Mouse (Mus musculus): ENCODE data around the gene 1700025G04Rik.

Gene 1700025G04Rik

GRCm38 (mm10) chr1:152053112-152053511, 36.8 kb downstream of the 1700025G04Rik start:
- TF ChIP-seq GATA4 (IDR thresholded peaks at IDR 0.05; ENCODE audit: insufficient replicate concordance, low read length): no peak

DNA sequence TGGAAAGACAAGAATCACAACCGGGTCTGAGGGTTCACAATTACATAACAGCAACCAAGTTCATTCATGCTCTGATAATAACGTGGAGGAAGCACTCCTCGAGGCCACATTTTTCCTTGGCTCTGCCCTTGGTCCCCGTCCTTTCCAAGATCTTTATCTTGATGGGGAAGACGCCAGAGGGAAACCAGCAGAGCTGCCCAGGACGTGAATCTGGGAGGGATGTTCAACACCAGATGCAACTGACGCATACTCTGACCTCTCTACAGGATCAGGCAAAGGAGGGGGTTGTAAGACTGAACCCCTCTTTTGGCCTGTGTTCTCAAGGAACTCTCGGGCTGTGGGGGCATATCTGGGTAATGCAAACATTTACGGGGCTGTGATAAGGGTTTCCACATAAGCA, 38.1 kb downstream of the 1700025G04Rik start:
- TF ChIP-seq GATA4 (IDR thresholded peaks at IDR 0.05; ENCODE audit: insufficient replicate concordance, low read length): peak; percentile 61; the same call in 1 of the 2 replicates

- no peak for TF ChIP-seq GATA4 (IDR thresholded peaks at IDR 0.05; ENCODE audit: insufficient replicate concordance, low read length)
Measured at GRCm38 (mm10) chr1:152050037-152050436, 39.9 kb downstream of the 1700025G04Rik start.

- TF ChIP-seq GATA4 (IDR thresholded peaks at IDR 0.05; ENCODE audit: insufficient replicate concordance, low read length): no peak
Measured at GRCm38 (mm10) chr1:152048291-152048690, 41.6 kb downstream of the 1700025G04Rik start.

DNA sequence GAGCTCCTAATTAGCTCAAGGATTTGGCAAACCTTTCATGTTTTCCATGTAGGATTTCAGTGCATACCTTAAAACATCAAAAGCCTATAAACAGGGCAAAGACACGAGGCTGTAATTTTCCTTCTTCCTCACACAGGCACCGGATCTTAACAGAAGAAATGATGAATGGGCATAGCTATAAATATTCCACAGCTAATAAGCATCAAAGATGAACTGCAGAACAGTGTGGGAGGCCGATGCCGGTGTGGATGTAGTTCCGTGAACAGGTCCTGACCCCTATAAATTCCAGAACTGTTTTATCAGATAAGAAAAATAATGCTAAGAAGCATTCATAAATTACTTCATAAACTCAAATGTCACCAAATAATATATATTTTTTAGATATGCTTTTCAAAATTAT, 42.5 kb downstream of the 1700025G04Rik start:
- no peak for TF ChIP-seq GATA4 (IDR thresholded peaks at IDR 0.05; ENCODE audit: insufficient replicate concordance, low read length)

DNA sequence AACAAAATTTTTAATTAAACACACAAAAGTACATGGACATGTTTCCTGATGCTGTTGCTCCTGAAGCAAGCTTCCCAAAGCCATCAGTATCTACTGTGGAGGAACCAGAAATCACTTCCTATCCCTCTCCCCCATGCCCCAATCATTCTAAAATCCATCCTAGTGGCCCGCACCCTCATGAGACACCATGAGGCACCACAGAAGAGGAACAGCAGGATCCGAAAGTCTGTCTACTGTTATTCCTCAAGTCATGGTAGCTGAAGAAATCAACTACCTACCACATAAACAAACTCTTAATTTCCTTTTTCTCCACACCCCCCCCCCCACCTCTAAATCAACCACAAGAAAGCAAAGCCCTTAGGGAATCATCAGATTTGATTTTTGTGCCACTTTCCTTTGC, 46.5 kb downstream of the 1700025G04Rik start:
- no peak for TF ChIP-seq GATA4 (IDR thresholded peaks at IDR 0.05; ENCODE audit: insufficient replicate concordance, low read length)

- no peak for TF ChIP-seq GATA4 (IDR thresholded peaks at IDR 0.05; ENCODE audit: insufficient replicate concordance, low read length)
Measured at GRCm38 (mm10) chr1:152042409-152042808, 47.5 kb downstream of the 1700025G04Rik start.

DNA sequence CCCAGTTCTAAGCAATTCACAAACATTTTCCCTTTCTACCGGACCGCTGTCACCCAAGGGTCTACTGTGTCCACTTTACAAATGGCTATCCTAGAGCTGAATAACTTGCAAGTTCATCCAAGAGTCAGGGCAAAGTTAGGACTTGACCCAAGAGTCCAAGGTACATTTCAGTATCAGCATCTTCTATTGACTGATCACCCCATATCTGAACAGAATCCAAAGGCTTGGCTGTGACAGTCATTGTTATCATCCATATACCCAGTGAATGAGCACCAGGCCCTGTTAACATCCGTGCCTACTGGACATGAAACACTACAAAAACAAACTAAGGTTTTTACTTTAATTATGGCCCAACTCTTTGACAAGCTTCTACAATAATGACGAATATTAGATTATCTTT, 48.9 kb downstream of the 1700025G04Rik start:
- no peak for TF ChIP-seq GATA4 (IDR thresholded peaks at IDR 0.05; ENCODE audit: insufficient replicate concordance, low read length)

DNA sequence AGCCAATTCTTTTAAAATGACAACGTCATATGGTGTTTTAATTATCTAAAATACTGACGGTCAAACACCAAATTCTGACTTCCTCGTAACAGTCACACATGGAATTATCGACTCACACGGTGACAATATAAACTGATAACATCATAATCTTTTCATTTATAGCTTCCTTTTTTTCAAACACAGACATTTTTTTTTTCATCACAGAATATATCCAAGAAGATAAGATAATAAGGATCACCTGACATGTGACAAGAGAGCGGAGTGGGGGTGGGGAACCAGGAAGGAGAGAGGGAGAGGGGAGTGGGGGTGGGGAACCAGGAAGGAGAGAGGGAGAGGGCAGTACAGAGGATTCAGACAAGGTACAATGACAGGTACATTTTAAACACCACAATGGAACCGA, 49.9 kb downstream of the 1700025G04Rik start:
- TF ChIP-seq GATA4 (IDR thresholded peaks at IDR 0.05; ENCODE audit: insufficient replicate concordance, low read length): no peak

GRCm38 (mm10) chr1:152039588-152039987, 50.3 kb downstream of the 1700025G04Rik start:
- TF ChIP-seq GATA4 (IDR thresholded peaks at IDR 0.05; ENCODE audit: insufficient replicate concordance, low read length): no peak

GRCm38 (mm10) chr1:152038086-152038485, 51.8 kb downstream of the 1700025G04Rik start:
- no peak for TF ChIP-seq GATA4 (IDR thresholded peaks at IDR 0.05; ENCODE audit: insufficient replicate concordance, low read length)

GRCm38 (mm10) chr1:152037589-152037988, 52.3 kb downstream of the 1700025G04Rik start:
- TF ChIP-seq GATA4 (IDR thresholded peaks at IDR 0.05; ENCODE audit: insufficient replicate concordance, low read length): no peak

- TF ChIP-seq GATA4 (IDR thresholded peaks at IDR 0.05; ENCODE audit: insufficient replicate concordance, low read length): no peak
Measured at GRCm38 (mm10) chr1:152034766-152035165, 55.2 kb downstream of the 1700025G04Rik start.

DNA sequence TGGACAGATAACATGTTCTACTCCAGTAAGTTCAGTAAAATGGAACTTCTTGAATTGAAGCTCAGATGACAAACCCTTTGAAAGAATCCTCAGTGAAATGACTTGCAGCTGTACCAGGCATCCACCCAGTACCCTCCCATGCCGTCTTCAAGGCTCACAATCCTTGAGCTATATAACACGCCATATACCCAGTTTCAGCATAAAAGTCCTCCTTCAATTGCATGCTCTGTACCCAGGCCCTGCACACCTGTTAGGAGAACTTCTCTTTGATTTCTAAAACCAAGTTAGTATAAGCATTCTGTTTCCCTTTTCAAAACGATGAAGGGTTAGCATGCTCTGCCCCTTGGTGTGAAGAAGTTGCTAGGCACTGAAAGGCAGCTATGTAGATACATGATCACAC, 56.2 kb downstream of the 1700025G04Rik start:
- no peak for TF ChIP-seq GATA4 (IDR thresholded peaks at IDR 0.05; ENCODE audit: insufficient replicate concordance, low read length)

- TF ChIP-seq GATA4 (IDR thresholded peaks at IDR 0.05; ENCODE audit: insufficient replicate concordance, low read length): no peak
Measured at GRCm38 (mm10) chr1:152032144-152032543, 57.8 kb downstream of the 1700025G04Rik start.

DNA sequence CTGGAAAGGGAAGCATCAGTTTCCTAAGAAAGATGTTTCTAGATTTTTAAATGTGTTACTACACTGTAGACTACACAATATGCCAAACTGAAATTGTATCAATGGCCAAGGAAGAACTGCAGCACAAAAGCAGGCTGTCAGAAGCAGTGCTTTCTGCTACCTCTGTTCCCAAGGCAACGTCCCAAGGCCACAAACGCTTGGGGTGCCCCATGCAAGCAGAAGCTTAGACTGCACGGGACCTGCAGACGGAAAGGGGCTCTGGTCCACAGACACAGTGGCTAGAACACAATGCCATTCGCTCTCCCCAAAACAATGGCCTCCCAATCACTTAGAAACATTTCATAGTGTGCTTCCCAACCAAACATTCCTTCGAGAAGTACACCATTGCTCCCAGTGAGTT, 59.4 kb downstream of the 1700025G04Rik start:
- no peak for TF ChIP-seq GATA4 (IDR thresholded peaks at IDR 0.05; ENCODE audit: insufficient replicate concordance, low read length)

DNA sequence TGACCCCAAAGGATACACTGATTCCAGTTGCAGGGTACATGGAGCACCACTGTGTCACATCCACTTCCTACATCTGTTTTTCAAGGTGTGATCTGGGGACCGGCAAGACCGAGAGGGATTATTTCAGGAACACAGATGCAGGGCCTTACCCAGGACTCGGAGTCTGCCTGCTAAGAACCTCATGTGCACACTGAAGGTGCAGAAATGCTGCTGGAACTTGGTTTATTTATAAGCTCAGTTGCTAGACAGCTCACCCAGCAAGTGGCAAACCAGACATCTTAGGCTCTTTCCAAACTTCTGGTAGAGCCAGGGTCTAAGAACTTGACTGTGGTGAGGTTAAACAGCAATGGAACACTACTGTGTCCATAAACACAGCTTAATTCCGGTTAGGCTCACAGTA, 61.2 kb downstream of the 1700025G04Rik start:
- TF ChIP-seq GATA4 (IDR thresholded peaks at IDR 0.05; ENCODE audit: insufficient replicate concordance, low read length): no peak

DNA sequence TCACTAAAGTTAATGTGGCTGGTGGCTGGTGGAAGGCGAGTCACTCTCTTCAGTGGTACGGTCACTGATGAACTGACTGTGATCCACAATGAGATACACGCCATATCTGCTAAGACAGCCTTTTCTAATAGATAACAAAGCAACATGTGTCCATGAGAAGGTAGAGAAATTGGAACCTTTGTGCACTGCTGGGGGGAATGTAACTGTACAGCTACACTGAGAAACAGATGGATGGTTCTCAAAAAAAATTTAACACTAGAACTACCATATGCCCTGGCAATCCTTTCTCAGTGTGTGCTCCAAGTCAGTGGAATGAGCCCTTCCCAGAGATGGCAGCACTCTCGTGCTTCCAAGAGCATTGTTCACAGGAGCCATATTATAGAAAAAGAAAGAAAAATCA, 63.2 kb downstream of the 1700025G04Rik start:
- TF ChIP-seq GATA4 (IDR thresholded peaks at IDR 0.05; ENCODE audit: insufficient replicate concordance, low read length): no peak

Data from liver, adult (tissue).